Mouse (Mus musculus): ENCODE measurements around the gene Maml1. TPM values are rescaled to one million over a fixed set of nuclear protein-coding genes. Genes with fewer than 3 reads are reported as not detected.
A peak's percentile ranks its signal among the peaks of the same experiment; 100 is the strongest.

The Maml1 gene
- polyA plus RNA-seq, 1 experiment, result 35.3 TPM

- peaks cover 30% of the 10 kb centered on the region for H3K36me3 ChIP-seq (ENCODE audit: control insufficient read depth, insufficient read depth, low read length)
- H3K27ac ChIP-seq (ENCODE audit: control insufficient read depth, insufficient read depth, low read length), result no peak overlapping the region
- TF ChIP-seq POLR2A (IDR thresholded peaks at IDR 0.05; ENCODE audit: control insufficient read depth, extremely low read depth, insufficient read depth, low read length, poor library complexity) (no peak), CTCF (IDR thresholded peaks at IDR 0.05; ENCODE audit: borderline replicate concordance, control insufficient read depth, extremely low read depth, insufficient read depth, low read length, poor library complexity) (no peak)
- 88% methylated on average over 2 of the region's 2 CpGs for WGBS
- H3K4me1 ChIP-seq (replicated peaks; ENCODE audit: control insufficient read depth, insufficient read depth, low read length), result no peaks in the 10 kb centered on the region
- no peak overlapping the region for H3K4me3 ChIP-seq (ENCODE audit: control insufficient read depth, insufficient read depth, low read length)
- DNase-seq, result no peak
- no peaks in the 10 kb centered on the region for H3K27me3 ChIP-seq (ENCODE audit: control insufficient read depth, insufficient read depth, low read length)
Measured at GRCm38 (mm10) chr11:50312803-50313202, 20.7 kb upstream of the Maml1 start.

GRCm38 (mm10) chr11:50303406-50303805 is 11.3 kb upstream of the Maml1 start:
- H3K4me1 ChIP-seq (replicated peaks; ENCODE audit: control insufficient read depth, insufficient read depth, low read length), result no peaks in the 10 kb centered on the region
- TF ChIP-seq POLR2A (IDR thresholded peaks at IDR 0.05; ENCODE audit: control insufficient read depth, extremely low read depth, insufficient read depth, low read length, poor library complexity) (no peak), CTCF (IDR thresholded peaks at IDR 0.05; ENCODE audit: borderline replicate concordance, control insufficient read depth, extremely low read depth, insufficient read depth, low read length, poor library complexity) (no peak)
- WGBS, result 93% methylated on average over 2 of the region's 2 CpGs
- H3K4me3 ChIP-seq (ENCODE audit: control insufficient read depth, insufficient read depth, low read length), result no peak overlapping the region
- peaks cover 94% of the 10 kb centered on the region for H3K36me3 ChIP-seq (ENCODE audit: control insufficient read depth, insufficient read depth, low read length)
- no peaks in the 10 kb centered on the region for H3K27me3 ChIP-seq (ENCODE audit: control insufficient read depth, insufficient read depth, low read length)
- DNase-seq, result no peak
- no peak overlapping the region for H3K27ac ChIP-seq (ENCODE audit: control insufficient read depth, insufficient read depth, low read length)

GRCm38 (mm10) chr11:50291321-50292165 is 568 bp downstream of the Maml1 start:
- H3K4me1 ChIP-seq (replicated peaks; ENCODE audit: control insufficient read depth, insufficient read depth, low read length), result peaks cover 17% of the 10 kb centered on the region
- WGBS, result under 1% methylated on average over 85 of the region's 85 CpGs
- TF ChIP-seq POLR2A (IDR thresholded peaks at IDR 0.05; ENCODE audit: control insufficient read depth, extremely low read depth, insufficient read depth, low read length, poor library complexity) (no peak), CTCF (IDR thresholded peaks at IDR 0.05; ENCODE audit: borderline replicate concordance, control insufficient read depth, extremely low read depth, insufficient read depth, low read length, poor library complexity) (no peak; the same call in 1 of the 2 replicates)
- H3K27me3 ChIP-seq (ENCODE audit: control insufficient read depth, insufficient read depth, low read length), result no peaks in the 10 kb centered on the region
- peak overlapping the region; percentile 93 for H3K4me3 ChIP-seq (ENCODE audit: control insufficient read depth, insufficient read depth, low read length)
- H3K36me3 ChIP-seq (ENCODE audit: control insufficient read depth, insufficient read depth, low read length), result peaks cover 7% of the 10 kb centered on the region
- peak; percentile 50 for DNase-seq
- peak overlapping the region; percentile 33; the same call in 1 of the 2 replicates for H3K27ac ChIP-seq (ENCODE audit: control insufficient read depth, insufficient read depth, low read length)

- peak overlapping the region; percentile 93 for H3K4me3 ChIP-seq (ENCODE audit: control insufficient read depth, insufficient read depth, low read length)
- H3K4me1 ChIP-seq (replicated peaks; ENCODE audit: control insufficient read depth, insufficient read depth, low read length), result peaks cover 21% of the 10 kb centered on the region
- H3K27ac ChIP-seq (ENCODE audit: control insufficient read depth, insufficient read depth, low read length), result no peak overlapping the region
- H3K36me3 ChIP-seq (ENCODE audit: control insufficient read depth, insufficient read depth, low read length), result no peaks in the 10 kb centered on the region
- TF ChIP-seq POLR2A (IDR thresholded peaks at IDR 0.05; ENCODE audit: control insufficient read depth, extremely low read depth, insufficient read depth, low read length, poor library complexity) (no peak), CTCF (IDR thresholded peaks at IDR 0.05; ENCODE audit: borderline replicate concordance, control insufficient read depth, extremely low read depth, insufficient read depth, low read length, poor library complexity) (no peak)
- WGBS, result 21% methylated on average over 20 of the region's 20 CpGs
- H3K27me3 ChIP-seq (ENCODE audit: control insufficient read depth, insufficient read depth, low read length), result no peaks in the 10 kb centered on the region
- DNase-seq, result no peak
Measured at GRCm38 (mm10) chr11:50290486-50291225, 1.5 kb downstream of the Maml1 start.

GRCm38 (mm10) chr11:50286428-50286827 is 5.7 kb downstream of the Maml1 start:
- peaks cover 22% of the 10 kb centered on the region for H3K4me1 ChIP-seq (replicated peaks; ENCODE audit: control insufficient read depth, insufficient read depth, low read length)
- 8% methylated on average over 1 of the region's 1 CpGs for WGBS
- H3K27ac ChIP-seq (ENCODE audit: control insufficient read depth, insufficient read depth, low read length), result peak overlapping the region; percentile 58
- no peaks in the 10 kb centered on the region for H3K27me3 ChIP-seq (ENCODE audit: control insufficient read depth, insufficient read depth, low read length)
- no peak for DNase-seq
- no peak overlapping the region for H3K4me3 ChIP-seq (ENCODE audit: control insufficient read depth, insufficient read depth, low read length)
- TF ChIP-seq POLR2A (IDR thresholded peaks at IDR 0.05; ENCODE audit: control insufficient read depth, extremely low read depth, insufficient read depth, low read length, poor library complexity) (no peak), CTCF (IDR thresholded peaks at IDR 0.05; ENCODE audit: borderline replicate concordance, control insufficient read depth, extremely low read depth, insufficient read depth, low read length, poor library complexity) (no peak)
- H3K36me3 ChIP-seq (ENCODE audit: control insufficient read depth, insufficient read depth, low read length), result no peaks in the 10 kb centered on the region

- Histone ChIP-seq H3K27me3 (ENCODE audit: control insufficient read depth, insufficient read depth, low read length) (no peaks in the 10 kb centered on the region), H3K36me3 (ENCODE audit: control insufficient read depth, insufficient read depth, low read length) (no peaks in the 10 kb centered on the region), H3K4me1 (replicated peaks; ENCODE audit: control insufficient read depth, insufficient read depth, low read length) (peaks cover 24% of the 10 kb centered on the region), H3K4me3 (ENCODE audit: control insufficient read depth, insufficient read depth, low read length) (no peak overlapping the region), H3K27ac (ENCODE audit: control insufficient read depth, insufficient read depth, low read length) (no peak overlapping the region; the same call in 1 of the 2 replicates)
- 94% methylated on average over 7 of the region's 7 CpGs for WGBS
- TF ChIP-seq POLR2A (IDR thresholded peaks at IDR 0.05; ENCODE audit: control insufficient read depth, extremely low read depth, insufficient read depth, low read length, poor library complexity) (no peak), CTCF (IDR thresholded peaks at IDR 0.05; ENCODE audit: borderline replicate concordance, control insufficient read depth, extremely low read depth, insufficient read depth, low read length, poor library complexity) (no peak)
- DNase-seq, result no peak
Measured at GRCm38 (mm10) chr11:50285696-50286095, 6.4 kb downstream of the Maml1 start.

Measured in thymus, adult 2 months (tissue).